Mouse (Mus musculus) v-Abl transformed pro-B cells (cell line): ENCODE measurements around the gene Foxp4.

Source experiments
- in situ Hi-C, 2 experiments: fragments of 400-800 bp; cut with MboI; formaldehyde crosslinking; loops; one replicate each; pipeline ENCODE4 v1.15.1; 2025; ENCODE audit not compliant: unreplicated experiment in 2 of 2

The Foxp4 gene

DNA sequence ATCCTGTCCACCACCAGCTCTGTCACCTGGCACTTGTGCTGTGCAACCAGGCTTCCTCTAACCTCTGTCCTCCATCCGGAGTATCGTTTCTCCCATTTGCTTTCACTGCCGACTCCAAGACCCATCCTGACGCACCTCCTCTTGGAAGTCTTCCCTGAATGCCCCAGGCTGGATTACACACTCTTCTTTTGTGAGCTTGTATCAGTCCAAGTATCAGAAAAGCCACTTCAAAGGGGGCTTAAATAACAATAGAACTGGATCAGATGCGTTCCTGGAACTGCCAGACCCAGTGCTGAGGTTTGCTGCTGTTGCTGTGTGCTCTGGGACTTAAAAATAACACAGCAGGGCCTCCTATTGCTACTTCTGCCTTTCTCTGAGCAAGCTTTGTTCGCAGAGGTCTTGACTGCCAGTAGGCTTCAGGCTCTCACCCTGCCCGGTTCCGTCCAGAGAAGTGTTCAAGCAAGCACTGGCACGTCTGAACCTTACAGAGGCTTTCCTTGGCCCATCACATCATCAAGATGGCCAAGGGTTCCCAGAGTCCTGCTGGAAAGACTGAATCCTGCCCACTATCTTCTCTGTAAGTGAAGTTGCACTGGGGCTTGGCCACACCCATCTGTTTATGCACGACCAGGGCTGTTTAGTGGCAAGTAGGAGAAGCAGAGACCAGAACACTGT lies 13.6 kb upstream of the Foxp4 start:
- in situ Hi-C loops: loop anchor here in 1 of 2 experiments (25.0 kb wide), 2 partner anchors 426 to 1474 kb away; partner anchors contain the start of genes Ccnd3 and Taf8

DNA sequence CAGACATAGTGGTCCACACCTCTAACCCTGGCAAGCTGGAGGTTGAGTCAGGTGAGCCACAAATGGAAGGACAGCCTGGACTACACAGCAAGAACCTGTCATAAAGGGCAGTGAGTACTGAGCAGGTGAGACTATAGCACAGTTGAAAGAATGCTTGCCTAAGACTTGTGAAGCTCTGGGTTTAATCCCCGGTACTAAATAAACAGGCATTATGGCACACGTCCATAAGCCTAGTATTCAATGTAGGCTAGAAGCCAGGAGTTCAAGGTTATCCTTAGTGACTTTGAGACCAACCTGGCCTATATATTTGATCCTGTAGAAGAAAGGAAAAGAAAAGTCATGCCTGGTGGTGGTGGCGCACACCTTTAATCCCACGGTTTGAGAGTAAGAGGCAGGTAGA lies 12.1 kb upstream of the Foxp4 start:
- in situ Hi-C loops: loop anchor here in 1 of 2 experiments (25.0 kb wide), 2 partner anchors 424 to 1476 kb away; partner anchors contain the start of genes Ccnd3 and Taf8

DNA sequence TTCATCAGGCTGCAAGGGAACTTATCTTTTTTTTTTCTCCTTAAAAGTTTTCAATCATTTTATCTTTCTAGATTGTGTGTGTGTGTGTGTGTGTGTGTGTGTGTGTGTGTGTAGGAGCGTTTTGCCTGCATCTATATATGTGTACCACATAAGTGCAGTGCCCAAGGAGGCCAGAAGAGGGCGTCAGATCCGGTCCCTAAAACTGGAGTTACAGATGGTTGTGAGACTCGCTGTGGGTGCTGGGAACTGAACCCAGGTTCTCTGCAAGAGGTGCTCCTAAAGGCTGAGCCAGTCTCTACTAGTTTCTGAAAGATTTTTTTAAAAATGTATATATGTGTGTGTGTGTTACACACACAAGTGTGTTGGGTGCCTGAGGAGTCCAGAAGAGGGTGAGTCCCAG lies 5.0 kb upstream of the Foxp4 start:
- in situ Hi-C loops: loop anchor here in 1 of 2 experiments (25.0 kb wide), 2 partner anchors 417 to 1483 kb away; partner anchors contain the start of genes Ccnd3 and Taf8

DNA sequence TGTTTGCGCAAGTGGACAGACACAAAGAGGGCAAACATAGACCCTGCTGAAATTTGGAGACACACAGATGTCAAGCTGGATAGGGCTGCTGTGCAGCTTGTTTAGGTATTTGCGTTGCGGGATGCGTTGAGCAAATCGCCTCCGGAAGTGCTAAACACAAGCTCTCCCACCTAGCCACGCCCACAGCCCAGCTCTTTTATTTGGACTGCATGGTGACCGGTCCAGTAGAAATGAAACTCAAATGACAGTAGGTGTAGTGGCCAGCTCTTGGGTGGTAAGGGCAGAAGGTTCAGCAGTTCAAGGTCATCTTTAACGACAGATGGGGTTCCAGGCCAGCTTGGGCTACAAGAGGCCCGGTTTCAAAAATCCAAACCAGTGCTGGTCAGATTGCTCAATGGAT lies 1.5 kb upstream of the Foxp4 start:
- in situ Hi-C loops: loop anchor here in 1 of 2 experiments (25.0 kb wide), 2 partner anchors 414 to 1486 kb away; partner anchors contain the start of genes Ccnd3 and Taf8

DNA sequence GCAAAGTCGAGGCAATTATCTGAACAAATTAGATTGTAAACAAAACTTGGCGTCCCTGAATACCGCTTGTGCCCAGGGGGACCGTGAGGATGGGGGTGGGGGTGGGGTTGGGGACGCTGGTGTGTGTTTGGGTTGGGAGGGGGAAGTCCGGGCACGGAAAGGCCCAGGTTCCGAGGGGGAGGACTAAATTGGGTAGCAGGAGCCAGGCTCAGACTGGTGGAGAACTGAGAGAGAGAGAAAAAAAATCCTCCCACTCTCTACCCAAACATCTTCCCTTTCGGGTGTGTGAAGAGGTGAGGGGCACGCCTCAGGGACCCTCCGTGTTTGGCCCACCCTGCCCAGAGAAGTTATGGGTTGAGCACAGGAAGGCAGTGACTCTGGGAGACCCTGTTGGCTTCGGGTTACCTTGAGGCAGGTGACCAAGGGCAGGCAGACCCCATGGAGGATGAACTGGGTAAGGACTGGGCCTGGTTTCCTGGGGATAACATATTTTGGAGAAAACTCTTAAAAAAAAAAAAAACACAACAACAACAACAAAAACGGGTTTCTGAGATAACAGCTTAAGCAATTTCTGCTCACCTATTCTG lies 988 bp upstream of the Foxp4 start:
- in situ Hi-C loops: loop anchor here in 1 of 2 experiments (25.0 kb wide), 2 partner anchors 413 to 1487 kb away; partner anchors contain the start of genes Ccnd3 and Taf8

DNA sequence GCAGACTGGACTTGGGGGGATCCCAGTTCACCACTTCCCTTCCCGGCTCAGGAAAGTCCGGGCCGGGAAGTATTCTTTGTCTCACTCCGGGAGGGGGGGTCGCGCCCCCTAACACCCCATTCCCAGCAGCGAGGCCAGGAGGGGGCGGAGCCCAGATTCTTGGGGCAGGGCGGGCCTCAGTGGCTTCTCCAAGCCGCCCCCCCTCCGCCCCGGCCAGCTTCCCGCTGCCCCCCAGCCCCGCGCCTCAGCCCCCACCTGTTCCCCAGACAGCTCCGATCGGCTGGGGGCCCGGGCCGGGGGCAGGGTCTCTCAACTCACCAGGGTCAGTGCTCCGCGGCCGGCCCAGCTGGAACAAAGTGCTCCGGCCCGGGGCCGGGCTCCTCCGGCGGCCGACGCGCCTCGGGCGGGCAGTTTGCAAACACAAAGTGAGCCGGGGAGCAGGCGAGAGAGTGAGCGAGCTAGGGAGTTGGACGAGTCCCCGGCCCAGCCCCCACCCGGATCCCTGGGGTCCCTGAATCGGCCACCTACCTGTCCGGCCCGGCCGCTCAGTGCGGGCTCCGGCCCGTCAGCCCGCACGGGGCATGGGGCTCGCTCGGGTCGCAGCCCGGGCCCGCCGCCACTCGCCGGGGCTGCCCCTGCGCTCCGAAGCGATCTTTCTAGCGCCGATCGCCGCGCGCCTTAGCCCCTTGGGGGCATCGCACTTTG lies 615 bp downstream of the Foxp4 start:
- in situ Hi-C loops: loop anchor here in 1 of 2 experiments (5.0 to 25.0 kb wide), 2 partner anchors 52 to 413 kb away; partner anchors contain the start of gene Trem2

DNA sequence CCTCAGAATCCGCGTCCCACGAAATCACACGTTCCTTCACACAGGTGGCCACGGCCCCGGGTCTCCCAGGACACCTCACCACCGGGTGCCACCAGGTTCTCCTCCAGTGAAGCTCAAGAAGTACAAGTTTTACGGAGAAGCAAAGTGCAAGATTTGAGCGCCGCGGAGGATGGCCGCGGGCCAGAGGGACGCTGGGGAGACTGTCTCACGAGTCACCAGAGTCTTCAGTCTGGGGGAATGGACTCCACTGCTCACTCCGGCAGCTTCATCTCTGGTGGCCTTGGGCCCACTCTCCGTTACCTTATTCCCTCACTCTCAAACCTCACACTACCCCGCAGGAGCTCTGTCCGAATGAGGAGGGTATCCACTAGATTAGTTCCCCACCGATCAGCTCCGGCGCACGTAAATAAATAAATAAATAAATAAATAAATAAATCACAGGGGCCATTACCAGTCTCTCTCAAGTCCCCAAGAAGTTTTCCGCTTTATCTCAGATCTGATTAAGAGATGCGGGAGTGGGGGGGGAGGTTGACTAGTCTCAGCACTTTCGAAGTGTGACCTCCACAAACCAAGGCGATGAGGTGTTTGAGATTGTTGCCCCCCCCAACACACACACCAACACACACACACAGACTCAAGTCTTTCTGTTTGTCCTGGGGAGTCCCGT lies 1.3 kb downstream of the Foxp4 start:
- in situ Hi-C loops: loop anchor here in 1 of 2 experiments (5.0 to 25.0 kb wide), 2 partner anchors 51 to 414 kb away; partner anchors contain the start of gene Trem2

DNA sequence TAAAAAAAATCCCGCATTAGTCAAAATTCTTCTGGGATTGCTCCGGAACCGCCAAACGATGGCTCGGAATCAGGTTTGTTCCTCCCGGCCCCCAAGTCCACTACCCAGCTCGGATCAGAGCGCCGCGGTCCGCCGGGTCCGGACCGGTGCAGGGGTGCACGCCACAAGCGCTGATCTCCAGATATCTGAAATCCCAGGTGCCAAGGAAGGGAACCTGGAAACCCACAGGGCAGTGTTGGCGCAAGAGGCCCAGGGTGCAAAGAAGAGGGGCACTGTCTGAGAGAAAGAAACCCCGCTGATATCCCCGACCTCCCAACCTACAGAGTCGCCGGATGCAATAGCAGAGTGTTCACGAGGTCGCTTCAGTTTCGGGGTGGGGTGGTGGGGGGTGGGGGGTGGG lies 1.9 kb downstream of the Foxp4 start:
- in situ Hi-C loops: loop anchor here in 1 of 2 experiments (5.0 to 25.0 kb wide), 2 partner anchors 50 to 415 kb away; partner anchors contain the start of gene Trem2

DNA sequence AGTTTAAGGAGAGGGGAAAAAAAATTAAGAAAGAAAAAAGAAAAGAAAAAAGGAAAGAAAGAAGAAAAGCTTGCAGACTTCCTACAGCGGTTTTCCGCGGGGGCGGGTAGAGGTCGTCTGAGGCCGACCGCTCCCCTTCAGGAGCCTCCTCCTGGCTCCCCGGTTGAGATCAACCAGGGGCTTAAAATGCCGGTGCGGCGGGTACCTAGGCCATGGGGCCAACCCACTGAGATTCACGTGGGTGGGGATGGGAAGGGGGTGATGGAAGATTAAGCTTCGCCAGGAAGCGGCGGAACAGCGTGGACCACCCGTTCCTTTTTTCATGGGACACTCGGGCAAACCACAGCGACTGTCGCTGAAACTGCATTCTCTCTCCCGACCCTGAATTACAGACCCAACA lies 2.3 kb downstream of the Foxp4 start:
- in situ Hi-C loops: loop anchor here in 1 of 2 experiments (5.0 to 25.0 kb wide), 2 partner anchors 50 to 415 kb away; partner anchors contain the start of gene Trem2

DNA sequence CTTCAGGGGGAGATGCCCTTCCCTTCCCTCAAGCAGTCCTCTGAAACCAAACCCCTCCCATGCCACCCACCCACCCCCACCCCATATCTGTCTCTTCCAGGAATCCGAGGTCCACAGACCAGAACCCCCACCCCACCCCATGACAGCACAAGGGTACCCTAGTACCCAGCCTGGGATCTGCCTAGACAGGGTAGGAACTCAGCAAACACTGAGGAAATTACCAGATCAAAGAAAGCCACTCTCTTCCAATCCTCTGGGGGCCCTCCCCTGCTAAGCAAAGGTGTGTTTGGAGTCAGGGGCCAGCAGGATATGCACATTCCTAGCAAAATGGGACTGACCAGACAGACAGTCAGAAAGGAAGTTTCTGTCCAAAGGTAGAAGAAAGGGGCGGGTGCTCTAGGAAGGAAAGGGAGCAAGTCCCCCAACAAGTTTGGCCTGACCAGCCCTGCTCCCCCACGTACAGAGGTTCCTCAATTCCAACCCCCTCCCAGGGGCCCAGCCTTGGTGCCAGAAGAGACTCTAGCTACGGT lies 3.2 kb downstream of the Foxp4 start:
- in situ Hi-C loops: loop anchor here in 1 of 2 experiments (5.0 to 25.0 kb wide), 2 partner anchors 49 to 416 kb away; partner anchors contain the start of gene Trem2

DNA sequence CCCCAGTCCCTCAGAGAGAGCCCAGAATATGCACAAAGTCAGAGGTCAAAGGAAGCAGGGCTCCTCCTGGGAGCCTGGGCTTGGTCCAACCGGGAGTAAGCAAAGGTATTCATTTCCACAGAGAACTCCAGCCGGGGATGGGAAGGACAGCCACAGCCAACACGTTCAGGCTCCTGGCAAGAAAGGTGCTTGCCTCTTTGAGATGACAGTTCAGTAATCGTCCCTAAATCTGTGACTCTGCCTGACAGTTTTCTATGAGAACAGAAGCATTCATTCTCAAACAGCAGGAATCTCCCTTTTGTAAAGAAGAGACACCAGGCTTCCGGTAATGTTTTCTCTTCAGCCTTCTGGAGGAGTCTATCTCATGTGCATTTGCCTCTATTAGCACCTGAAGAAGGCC lies 4.6 kb downstream of the Foxp4 start:
- in situ Hi-C loops: loop anchor here in 1 of 2 experiments (5.0 to 25.0 kb wide), 3 partner anchors 32 to 417 kb away; partner anchors contain the start of gene Trem2

DNA sequence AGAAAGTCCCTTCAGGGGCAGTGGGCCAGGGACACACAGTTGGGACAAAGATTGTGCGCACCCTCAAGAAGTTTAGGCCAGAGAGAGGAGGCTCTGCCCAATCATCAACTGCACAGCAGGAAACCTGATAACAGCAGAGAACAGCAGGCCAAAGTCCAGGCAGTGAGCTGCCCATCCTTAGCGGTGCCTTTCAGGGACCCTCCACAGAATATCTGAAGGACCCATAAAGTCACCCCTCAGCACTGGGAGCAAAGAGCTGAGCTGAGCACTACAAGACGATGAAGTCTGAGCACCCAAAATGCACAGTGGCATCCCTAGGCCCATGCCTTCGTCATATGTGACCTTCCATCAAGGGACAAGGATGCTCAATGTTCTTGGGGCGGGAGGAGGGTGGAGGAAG lies 6.5 kb downstream of the Foxp4 start:
- in situ Hi-C loops: loop anchor here in 1 of 2 experiments (5.0 to 25.0 kb wide), 2 partner anchors 34 to 419 kb away; partner anchors contain the start of gene Trem2

DNA sequence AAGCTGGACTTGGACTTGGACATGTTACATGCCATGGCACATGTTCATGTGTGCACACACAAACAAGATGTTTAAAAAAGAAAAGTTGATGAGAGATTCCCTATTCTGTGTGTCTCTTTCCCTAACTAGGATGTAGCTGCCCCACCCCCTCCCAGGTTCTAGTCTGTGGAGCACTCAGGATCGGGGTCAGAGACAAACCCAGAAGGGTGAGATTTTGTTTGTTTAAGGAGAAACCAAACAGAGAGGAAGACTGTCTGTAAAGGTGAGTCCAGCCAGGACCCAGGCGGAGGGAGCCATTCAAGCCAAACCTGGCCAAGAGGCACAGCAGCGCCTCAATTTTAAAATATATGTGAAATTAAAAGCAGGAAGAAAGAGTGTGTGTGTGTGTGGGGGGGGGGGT lies 7.2 kb downstream of the Foxp4 start:
- in situ Hi-C loops: loop anchor here in 1 of 2 experiments (5.0 to 25.0 kb wide), 2 partner anchors 35 to 420 kb away; partner anchors contain the start of gene Trem2

DNA sequence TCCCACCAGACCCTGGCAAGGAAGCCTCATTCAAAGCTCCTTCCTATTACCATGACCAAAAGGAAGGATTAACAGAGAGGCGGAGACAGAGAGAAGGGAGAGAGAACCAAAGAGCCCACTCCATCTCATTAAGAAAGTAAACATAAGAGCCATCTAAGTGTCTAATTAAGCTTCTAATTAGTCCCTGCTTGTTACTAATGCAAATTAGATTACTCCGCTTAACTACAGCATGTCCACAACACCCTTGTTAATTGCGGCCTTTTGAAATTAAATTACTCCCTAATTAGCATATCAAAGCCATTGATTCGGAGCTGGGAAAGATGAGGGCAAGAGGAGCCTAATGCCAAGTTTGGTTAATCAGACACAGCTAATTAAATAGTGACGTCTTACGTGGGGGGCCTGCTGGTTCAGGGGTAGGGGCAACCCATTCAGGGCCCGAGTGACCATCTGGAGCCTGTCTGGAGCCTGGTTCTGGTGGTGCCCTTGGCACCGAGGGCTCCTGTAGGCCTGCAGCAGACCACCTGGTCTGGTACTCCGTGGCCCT lies 9.7 kb downstream of the Foxp4 start:
- in situ Hi-C loops: loop anchor here in 1 of 2 experiments (5.0 to 25.0 kb wide), 2 partner anchors 38 to 423 kb away; partner anchors contain the start of gene Trem2

DNA sequence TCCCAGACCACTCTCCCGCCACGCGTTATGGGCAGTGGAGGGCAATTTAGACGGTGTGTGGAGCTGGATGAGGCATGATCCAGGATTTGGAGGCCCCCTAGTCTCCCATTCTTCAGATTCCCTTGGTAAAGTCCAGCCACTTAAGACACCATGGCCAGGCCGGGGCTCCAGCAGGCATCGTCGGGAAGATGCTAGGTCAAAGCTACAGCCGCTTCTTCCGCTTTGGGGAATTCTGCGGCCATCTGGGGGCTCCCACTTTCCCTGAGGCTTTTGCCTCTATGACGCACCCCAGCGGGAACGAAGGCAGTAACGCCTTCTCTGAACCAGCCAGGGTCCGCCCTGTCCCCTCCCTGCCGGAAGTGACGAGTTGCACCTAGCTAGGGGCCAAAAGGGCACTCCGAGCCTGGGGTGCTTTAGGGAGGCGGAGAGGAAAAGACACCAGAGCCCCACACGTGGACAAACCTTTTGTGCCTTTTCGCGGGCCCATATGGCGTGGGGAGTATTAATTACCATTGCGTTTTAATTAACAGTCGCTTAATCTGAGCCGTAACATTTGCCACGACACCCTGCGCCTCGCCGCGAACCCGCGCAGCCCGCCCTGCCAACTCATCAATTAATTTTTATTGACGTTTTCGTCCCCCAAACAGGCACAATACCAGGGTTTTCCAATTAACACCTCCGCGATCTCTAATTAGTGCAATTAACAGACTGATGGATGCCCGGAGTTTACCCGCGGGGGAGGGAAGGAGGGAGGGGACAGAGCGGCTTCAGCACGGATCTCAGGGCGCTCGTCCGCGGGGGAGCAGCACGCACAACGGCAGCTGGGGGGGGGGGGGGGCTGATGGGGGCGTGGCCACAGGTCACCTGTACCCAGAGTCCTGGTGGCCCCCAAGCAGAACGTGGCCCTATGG lies 15.1 kb downstream of the Foxp4 start:
- in situ Hi-C loops: loop anchor here in 1 of 2 experiments (25.0 kb wide), 1 partner anchor 428 kb away; the partner anchor contains the start of gene Trem2

DNA sequence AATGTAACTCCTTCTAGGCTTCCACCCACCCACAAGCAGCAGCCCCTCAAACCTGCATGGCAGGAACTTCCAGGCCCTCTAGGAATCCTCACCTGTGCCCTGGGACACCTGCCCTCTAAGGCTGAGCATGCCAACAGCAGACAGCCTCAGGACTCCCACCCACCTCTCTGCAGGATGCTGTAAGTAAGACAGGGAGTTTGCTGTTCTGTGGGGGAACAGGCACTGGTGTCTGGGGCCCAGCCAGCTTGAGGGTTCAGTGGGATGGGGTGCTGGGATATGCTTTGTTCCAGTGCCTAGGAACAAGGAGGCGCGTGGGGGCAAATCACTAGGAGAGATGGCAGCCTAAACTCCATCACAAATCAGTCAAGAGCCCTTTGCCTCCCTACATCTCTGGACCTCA lies 16.4 kb downstream of the Foxp4 start:
- in situ Hi-C loops: loop anchor here in 1 of 2 experiments (25.0 kb wide), 1 partner anchor 429 kb away; the partner anchor contains the start of gene Trem2

DNA sequence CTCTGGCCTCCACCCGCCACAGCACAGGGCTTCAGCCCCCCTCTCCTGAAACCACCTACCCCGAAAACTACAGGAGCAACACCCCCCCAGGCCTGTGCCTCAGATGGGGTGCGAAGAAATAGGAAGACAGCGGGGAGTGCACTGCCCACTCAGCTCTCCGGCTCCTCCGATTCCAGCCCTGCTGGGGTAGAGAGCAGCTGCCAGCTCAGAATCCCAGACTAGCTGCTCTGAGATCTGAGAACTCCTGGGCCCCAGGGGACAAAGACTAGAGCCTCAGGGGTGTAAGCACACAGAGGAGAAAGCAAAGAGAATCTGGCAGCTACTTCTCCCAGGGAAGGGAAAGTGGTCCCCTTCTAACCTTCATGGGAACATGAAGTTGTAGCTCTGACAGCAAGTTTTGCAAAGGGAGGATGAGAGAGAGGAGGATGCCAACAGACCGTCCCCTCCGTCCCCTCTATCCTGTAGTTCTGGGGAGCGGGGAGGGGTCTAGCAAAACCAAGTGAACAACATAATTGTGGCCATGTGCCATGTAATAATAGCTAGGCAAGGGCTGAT lies 17.0 kb downstream of the Foxp4 start:
- in situ Hi-C loops: loop anchor here in 1 of 2 experiments (25.0 kb wide), 1 partner anchor 430 kb away; the partner anchor contains the start of gene Trem2
